In the genomic region with DNA sequence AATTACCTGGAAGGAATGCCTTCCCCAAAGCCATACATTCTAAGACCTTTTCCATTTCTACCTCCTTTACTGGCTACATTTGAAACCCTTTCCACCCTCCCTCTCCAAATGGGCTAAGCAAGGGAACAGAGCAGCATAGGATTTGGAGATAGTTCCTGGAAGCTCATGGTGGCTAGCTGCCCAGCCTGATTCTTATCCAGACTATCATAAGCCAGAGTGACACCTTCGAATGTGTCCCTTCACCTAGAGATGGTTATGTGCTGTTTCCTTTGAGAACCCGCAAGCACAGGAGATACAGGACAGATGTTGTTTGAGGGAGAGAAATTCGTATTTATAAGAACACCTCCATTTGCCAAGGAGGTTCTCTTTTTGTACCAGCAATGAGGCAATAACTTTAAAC, we compare ENCODE assay signal across 13 mouse cellular contexts.
DNase-seq lines count a peak whose midpoint lies in the region.
"Had no signal": no experiment of that assay in that cellular context is flagged by ENCODE, and none has a peak within 500 bp of the region (broad histone marks: within the 10 kb centered on the region; RNA-seq: fewer than 3 reads in every experiment).

No protein-coding gene starts in this region.

- DNase-seq in cerebellum, postnatal 14 days = peak; percentile 26 to 46
- no peak for DNase-seq in cerebellum, adult 18-20 months
- DNase-seq in brain, adult 2 months (ENCODE audit: low read depth, low spot score) = peak; percentile 52
- DNase-seq in telencephalon, adult 2 months (ENCODE audit: low read depth, low spot score) = peak; percentile 22
- no peak for DNase-seq in adrenal gland, adult (ENCODE audit: inconsistent age in 2 of 2, low spot score in 1 of 2)
- DNase-seq: adrenal gland, adult 8-10 months; adrenal gland, postnatal 14 days; adrenal gland, postnatal 36 days; cerebellum, adult 11 months; cerebellum, adult 8-10 months; cerebellum, adult 9-11 months; cerebellum, postnatal 36 days; embryo, embryonic 11 days had no signal

Comparison
In these comparisons a context has a peak if more than half of its experiments do, and no peak if none do; other contexts are left out.
1. DNase-seq: peak in cerebellum, postnatal 14 days (2 of 2), brain, adult 2 months (single experiment) and telencephalon, adult 2 months (single experiment); none in cerebellum, adult 18-20 months (0 of 2) and adrenal gland, adult (0 of 2).